8 mouse cellular contexts compared by ENCODE assay signal in the genomic region with DNA sequence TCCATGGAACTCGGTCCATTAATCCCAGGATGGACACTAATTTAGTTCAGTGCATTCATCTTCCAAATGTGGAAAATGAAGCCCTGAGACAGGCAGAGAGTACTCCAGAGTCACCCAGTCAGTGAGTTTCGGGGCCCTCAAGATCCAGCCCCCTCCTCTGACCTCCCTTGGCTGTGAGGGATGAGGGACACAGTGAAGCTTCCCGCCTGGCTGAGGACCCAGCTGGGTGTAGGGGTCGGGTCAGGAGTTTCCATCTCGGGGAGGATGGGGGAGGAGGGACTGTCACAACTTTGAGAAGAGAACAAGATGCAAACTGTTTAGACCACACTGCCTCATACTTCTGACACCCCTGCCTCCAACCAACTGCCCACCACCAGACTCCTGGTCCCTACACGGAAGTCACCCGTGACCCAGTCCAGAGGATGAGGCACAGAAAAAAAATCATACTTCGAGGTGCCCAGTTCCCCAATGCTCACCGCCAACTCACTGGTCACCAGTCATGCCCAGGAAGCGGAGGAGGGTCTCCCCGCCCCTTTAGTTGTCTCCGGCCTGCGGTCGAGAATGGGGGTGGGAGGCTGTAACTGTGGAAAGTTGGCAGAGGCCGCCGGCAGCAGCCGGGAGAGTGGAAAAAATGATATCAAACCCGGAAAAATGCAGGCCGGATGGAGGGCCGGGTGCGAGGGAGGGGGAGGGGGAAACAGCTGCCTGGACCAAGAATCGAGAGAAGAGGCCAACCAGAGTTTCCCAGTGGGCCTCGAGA. TPM values are rescaled to one million over a fixed set of nuclear protein-coding genes. Genes with fewer than 3 reads are reported as not detected.
A peak's percentile ranks its signal among the peaks of the same experiment; 100 is the strongest.
DNase-seq lines count a peak whose midpoint lies in the region; TF ChIP-seq lines count a peak whose summit lies in the region.
"Had no signal": no experiment of that assay in that cellular context is flagged by ENCODE, and none has a peak within 500 bp of the region (broad histone marks: within the 10 kb centered on the region; RNA-seq: fewer than 3 reads in every experiment).

No protein-coding gene starts in this region.

- TF ChIP-seq POLR2A in embryonic fibroblast, embryonic 13.5 days (IDR thresholded peaks at IDR 0.05; ENCODE audit: low read depth, low read length), result no peak

- H3K36me3 ChIP-seq in heart, embryonic 10.5 days, result no peaks in the 10 kb centered on the region

- no peak overlapping the region for H3K4me3 ChIP-seq in embryonic fibroblast, embryonic 13.5 days (ENCODE audit: insufficient read depth, low read length)
- no peak overlapping the region for H3K4me3 ChIP-seq in heart, embryonic 10.5 days

- peak; percentile 82 for DNase-seq in heart, embryonic 10.5 days (ENCODE audit: low spot score)
- peak; percentile 91 for DNase-seq in kidney, postnatal 14 days
- DNase-seq in ovary, adult 18-20 months (ENCODE audit: low spot score), result peak; percentile 69
- DNase-seq in embryo, embryonic 9.5 days (ENCODE audit: extremely low spot score), result no peak
- no peak for DNase-seq in right cerebral cortex, postnatal 14 days
- no peak for DNase-seq in MN1 (ENCODE audit: low spot score)

- H3K4me1 ChIP-seq in embryonic fibroblast, embryonic 13.5 days (ENCODE audit: control insufficient read depth, insufficient read depth, low read length), result no peaks in the 10 kb centered on the region
- H3K4me1 ChIP-seq in heart, embryonic 10.5 days, result peaks cover 70% of the 10 kb centered on the region

- no peak for TF ChIP-seq CTCF in embryonic fibroblast, embryonic 13.5 days (IDR thresholded peaks at IDR 0.05; ENCODE audit: borderline replicate concordance, insufficient read depth, low read length)

- peaks cover 5% of the 10 kb centered on the region; the same call in 1 of the 2 replicates for H3K27me3 ChIP-seq in heart, embryonic 10.5 days (ENCODE audit: insufficient read depth, poor library complexity, severe bottlenecking)

- peak overlapping the region; percentile 54 for H3K27ac ChIP-seq in embryonic fibroblast, embryonic 13.5 days (ENCODE audit: insufficient read depth, low read length)
- H3K27ac ChIP-seq in heart, embryonic 10.5 days, result peak overlapping the region; percentile 77
- H3K27ac ChIP-seq: macrophage had no signal

- WGBS in heart, embryonic 10.5 days, result 49% methylated on average over 23 of the region's 23 CpGs

- no peaks in the 10 kb centered on the region for H3K9me3 ChIP-seq in heart, embryonic 10.5 days

RNA-seq across cellular contexts. Expression of a gene that starts 9.7 kb away (rescaled TPM):
- polyA plus RNA-seq in embryonic fibroblast, embryonic 13.5 days (2011; ENCODE audit: insufficient read length, low read depth, missing spikeins), result 3.9 and 4.3 TPM in 2 replicates
- 4.9 and 5.1 TPM in 2 replicates for polyA plus RNA-seq in heart, embryonic 10.5 days (2016; fragmentation: Nextera tagmentation; extraction: Ambion mirVana)
- polyA plus RNA-seq: macrophage had no signal

RNA-seq across cellular contexts. Expression of a gene that starts 13.6 kb away (rescaled TPM):
- 1.9 and 2.0 TPM in 2 replicates for polyA plus RNA-seq in embryonic fibroblast, embryonic 13.5 days (2011; ENCODE audit: insufficient read length, low read depth, missing spikeins)
- polyA plus RNA-seq in heart, embryonic 10.5 days (2016; fragmentation: Nextera tagmentation; extraction: Ambion mirVana), result 0.67 TPM in 1 of 2 replicates, not detected in the other
- polyA plus RNA-seq: macrophage had no signal

RNA-seq across cellular contexts. Expression of a gene that starts 32.3 kb away (rescaled TPM):
- polyA plus RNA-seq in embryonic fibroblast, embryonic 13.5 days (2011; ENCODE audit: insufficient read length, low read depth, missing spikeins), result not detected in 2 replicates
- not detected in 2 replicates for polyA plus RNA-seq in heart, embryonic 10.5 days (2016; fragmentation: Nextera tagmentation; extraction: Ambion mirVana)
- polyA plus RNA-seq: macrophage had no signal

RNA-seq across cellular contexts. Expression of a gene that starts 32.8 kb away (rescaled TPM):
- 141 and 214 TPM in 2 replicates for polyA plus RNA-seq in embryonic fibroblast, embryonic 13.5 days (2011; ENCODE audit: insufficient read length, low read depth, missing spikeins)
- polyA plus RNA-seq in heart, embryonic 10.5 days (2016; fragmentation: Nextera tagmentation; extraction: Ambion mirVana), result 84.1 and 103 TPM in 2 replicates

RNA-seq across cellular contexts. Expression of a gene that starts 37.2 kb away (rescaled TPM):
- not detected in 2 replicates for polyA plus RNA-seq in embryonic fibroblast, embryonic 13.5 days (2011; ENCODE audit: insufficient read length, low read depth, missing spikeins)
- polyA plus RNA-seq in heart, embryonic 10.5 days (2016; fragmentation: Nextera tagmentation; extraction: Ambion mirVana), result not detected in 2 replicates
- polyA plus RNA-seq: macrophage had no signal

Comparison
In these comparisons a context has a peak if more than half of its experiments do, and no peak if none do; other contexts are left out.
1. DNase-seq: peak in heart, embryonic 10.5 days (single experiment), kidney, postnatal 14 days (single experiment) and ovary, adult 18-20 months (single experiment); none in embryo, embryonic 9.5 days (single experiment), right cerebral cortex, postnatal 14 days (single experiment) and MN1 (single experiment).